Mouse (Mus musculus) cortical plate, adult 2 months (tissue): Measurements from ENCODE around the gene Gria1.

Experiments
- CTCF ChIP-seq: fragments of 200-500 bp; IDR thresholded peaks from 2 replicates; pipeline ENCODE4 v1.5.1; 2011; ENCODE audit warnings: mild to moderate bottlenecking, control low read depth, low read length; ENCODE audit not compliant: insufficient read depth; ENCODE audit errors: extremely low read depth
- POLR2A ChIP-seq: fragments of 200-500 bp; IDR thresholded peaks from 2 replicates; pipeline ENCODE4 v1.6.1; 2011; ENCODE audit warnings: mild to moderate bottlenecking, low read length, control low read depth; ENCODE audit not compliant: insufficient read depth; ENCODE audit errors: extremely low read depth

- TF ChIP-seq CTCF: no peak
- TF ChIP-seq POLR2A: no peak
Measured at GRCm38 (mm10) chr11:57185110-57185509, 173.9 kb downstream of the Gria1 start.
